Mouse (Mus musculus): ENCODE data around the gene Apoa1. TPM values are rescaled to one million over a fixed set of nuclear protein-coding genes. Genes with fewer than 3 reads are reported as not detected.
A peak's percentile ranks its signal among the peaks of the same experiment; 100 is the strongest.

Apoa1 gene
- polyA plus RNA-seq, 1 experiment from 2014 or later, result 1.1 TPM

- no peak overlapping the region for H3K4me2 ChIP-seq
- H3K4me1 ChIP-seq, result no peaks in the 10 kb centered on the region
- ATAC-seq (ENCODE audit: low FRiP score), result no peak
- no peaks in the 10 kb centered on the region for H3K9me3 ChIP-seq
- no peak overlapping the region for H3K9ac ChIP-seq
- WGBS, result 77% methylated on average over 9 of the region's 9 CpGs
- peaks cover 38% of the 10 kb centered on the region for H3K36me3 ChIP-seq (replicated peaks)
- H3K27ac ChIP-seq, result no peak overlapping the region
- no peaks in the 10 kb centered on the region for H3K27me3 ChIP-seq
- H3K4me3 ChIP-seq (replicated peaks), result no peak overlapping the region
Measured at GRCm38 (mm10) chr9:46218176-46218575, 10.2 kb upstream of the Apoa1 start.

- Histone ChIP-seq H3K9ac (no peak overlapping the region), H3K4me1 (no peaks in the 10 kb centered on the region), H3K4me3 (replicated peaks) (no peak overlapping the region), H3K27me3 (no peaks in the 10 kb centered on the region), H3K27ac (no peak overlapping the region), H3K9me3 (no peaks in the 10 kb centered on the region), H3K4me2 (no peak overlapping the region), H3K36me3 (replicated peaks) (peaks cover 34% of the 10 kb centered on the region)
- WGBS, result 88% methylated on average over 6 of the region's 6 CpGs
- no peak for ATAC-seq (ENCODE audit: low FRiP score)
Measured at GRCm38 (mm10) chr9:46223090-46223489, 5.3 kb upstream of the Apoa1 start.

DNA sequence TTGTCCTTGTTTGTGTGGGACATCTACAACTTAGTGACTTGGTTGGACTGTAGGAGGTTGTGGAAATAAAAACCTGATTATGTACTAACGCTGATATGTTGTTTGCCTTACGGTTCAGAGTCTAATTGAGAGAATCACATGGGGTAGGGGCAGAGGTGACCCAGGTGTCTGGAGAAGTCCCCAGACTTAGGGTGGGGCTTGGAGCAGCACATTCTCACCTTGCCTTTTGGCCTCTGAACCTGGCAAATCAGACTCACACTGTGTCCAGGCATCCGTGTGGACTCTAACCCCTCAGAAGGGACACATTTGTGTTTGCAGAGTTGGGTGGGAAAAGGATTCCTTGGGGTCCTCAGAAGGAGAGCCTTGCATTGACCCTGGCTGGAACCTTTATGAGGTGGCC, 4.3 kb upstream of the Apoa1 start:
- no peak overlapping the region for H3K4me2 ChIP-seq
- no peak overlapping the region for H3K9ac ChIP-seq
- H3K36me3 ChIP-seq (replicated peaks), result peaks cover 34% of the 10 kb centered on the region
- H3K4me3 ChIP-seq (replicated peaks), result no peak overlapping the region
- H3K27ac ChIP-seq, result no peak overlapping the region
- 90% methylated on average over 3 of the region's 3 CpGs for WGBS
- H3K27me3 ChIP-seq, result peaks cover 7% of the 10 kb centered on the region; the same call in 1 of the 2 replicates
- ATAC-seq (ENCODE audit: low FRiP score), result no peak
- H3K9me3 ChIP-seq, result no peaks in the 10 kb centered on the region
- H3K4me1 ChIP-seq, result no peaks in the 10 kb centered on the region

GRCm38 (mm10) chr9:46224945-46225660, 3.3 kb upstream of the Apoa1 start:
- no peak overlapping the region for H3K27ac ChIP-seq
- no peak overlapping the region for H3K4me3 ChIP-seq (replicated peaks)
- H3K9ac ChIP-seq, result no peak overlapping the region
- no peak overlapping the region for H3K4me2 ChIP-seq
- peaks cover 32% of the 10 kb centered on the region for H3K36me3 ChIP-seq (replicated peaks)
- 75% methylated on average over 5 of the region's 5 CpGs for WGBS
- peaks cover 10% of the 10 kb centered on the region; the same call in 1 of the 2 replicates for H3K27me3 ChIP-seq
- ATAC-seq (ENCODE audit: low FRiP score), result no peak
- no peaks in the 10 kb centered on the region for H3K9me3 ChIP-seq
- peaks cover 3% of the 10 kb centered on the region; the same call in 1 of the 2 replicates for H3K4me1 ChIP-seq

DNA sequence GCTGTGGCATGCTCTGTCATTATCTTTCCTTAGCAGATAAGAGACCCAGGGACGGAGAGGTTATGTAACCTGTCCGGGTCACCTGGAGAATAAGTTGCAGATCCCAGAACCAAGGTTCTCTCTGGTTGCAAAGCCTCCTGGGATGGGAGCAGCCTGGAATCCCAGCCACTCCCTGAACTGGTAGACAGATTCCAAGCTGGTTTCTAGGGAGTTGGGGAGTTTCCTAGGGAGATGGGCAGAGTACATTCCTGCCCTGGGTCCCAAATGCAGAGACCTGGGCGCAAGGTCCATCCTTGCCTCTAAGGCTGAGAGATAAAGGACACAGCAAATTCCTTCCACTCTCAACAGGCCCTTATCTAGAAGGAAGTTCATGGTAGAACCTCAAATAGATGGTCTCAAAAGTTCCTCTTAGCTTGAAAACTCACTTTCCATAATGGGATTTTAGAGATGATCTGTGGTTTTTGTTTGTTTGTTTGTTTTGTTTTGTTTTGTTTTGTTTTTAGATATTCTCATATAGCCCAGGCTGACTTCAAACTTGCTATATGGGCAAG, 1.2 kb upstream of the Apoa1 start:
- no peak for ATAC-seq (ENCODE audit: low FRiP score)
- no peak overlapping the region for H3K9ac ChIP-seq
- H3K27me3 ChIP-seq, result peaks cover 22% of the 10 kb centered on the region; the same call in 1 of the 2 replicates
- WGBS, result 80% methylated on average over 3 of the region's 3 CpGs
- no peak overlapping the region for H3K4me3 ChIP-seq (replicated peaks)
- H3K27ac ChIP-seq, result no peak overlapping the region
- H3K36me3 ChIP-seq (replicated peaks), result peaks cover 12% of the 10 kb centered on the region
- H3K9me3 ChIP-seq, result no peaks in the 10 kb centered on the region
- no peak overlapping the region for H3K4me2 ChIP-seq
- peaks cover 11% of the 10 kb centered on the region for H3K4me1 ChIP-seq

DNA sequence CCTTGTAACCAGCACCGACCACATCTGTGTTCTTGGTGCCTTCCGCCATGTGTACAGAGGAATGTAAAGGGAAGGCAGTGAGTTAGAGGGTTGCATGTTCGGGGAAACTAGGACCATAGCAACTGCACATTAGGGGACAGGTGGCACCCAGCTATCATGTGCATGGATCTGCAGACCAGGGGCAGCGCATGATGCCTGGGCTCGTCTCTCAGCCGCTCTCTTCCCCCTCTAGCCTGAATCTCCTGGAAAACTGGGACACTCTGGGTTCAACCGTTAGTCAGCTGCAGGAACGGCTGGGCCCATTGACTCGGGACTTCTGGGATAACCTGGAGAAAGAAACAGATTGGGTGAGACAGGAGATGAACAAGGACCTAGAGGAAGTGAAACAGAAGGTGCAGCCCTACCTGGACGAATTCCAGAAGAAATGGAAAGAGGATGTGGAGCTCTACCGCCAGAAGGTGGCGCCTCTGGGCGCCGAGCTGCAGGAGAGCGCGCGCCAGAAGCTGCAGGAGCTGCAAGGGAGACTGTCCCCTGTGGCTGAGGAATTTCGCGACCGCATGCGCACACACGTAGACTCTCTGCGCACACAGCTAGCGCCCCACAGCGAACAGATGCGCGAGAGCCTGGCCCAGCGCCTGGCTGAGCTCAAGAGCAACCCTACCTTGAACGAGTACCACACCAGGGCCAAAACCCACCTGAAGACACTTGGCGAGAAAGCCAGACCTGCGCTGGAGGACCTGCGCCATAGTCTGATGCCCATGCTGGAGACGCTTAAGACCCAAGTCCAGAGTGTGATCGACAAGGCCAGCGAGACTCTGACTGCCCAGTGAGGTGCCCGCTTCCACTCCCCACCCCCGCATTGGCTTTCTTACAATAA, 1.4 kb downstream of the Apoa1 start:
- peaks cover 11% of the 10 kb centered on the region for H3K4me1 ChIP-seq
- H3K27me3 ChIP-seq, result peaks cover 22% of the 10 kb centered on the region; the same call in 1 of the 2 replicates
- H3K9ac ChIP-seq, result peak overlapping the region; percentile 63
- no peaks in the 10 kb centered on the region for H3K9me3 ChIP-seq
- H3K4me3 ChIP-seq (replicated peaks), result peak overlapping the region; percentile 48
- no peaks in the 10 kb centered on the region for H3K36me3 ChIP-seq (replicated peaks)
- ATAC-seq (ENCODE audit: low FRiP score), result peak; percentile 94
- H3K4me2 ChIP-seq, result peak overlapping the region; percentile 81
- H3K27ac ChIP-seq, result no peak overlapping the region
- 15% methylated on average over 37 of the region's 37 CpGs for WGBS

- H3K9ac ChIP-seq, result peak overlapping the region; percentile 63
- H3K27ac ChIP-seq, result no peak overlapping the region
- H3K27me3 ChIP-seq, result peaks cover 22% of the 10 kb centered on the region; the same call in 1 of the 2 replicates
- no peaks in the 10 kb centered on the region for H3K9me3 ChIP-seq
- peaks cover 11% of the 10 kb centered on the region for H3K4me1 ChIP-seq
- no peaks in the 10 kb centered on the region for H3K36me3 ChIP-seq (replicated peaks)
- H3K4me2 ChIP-seq, result peak overlapping the region; percentile 81
- peak overlapping the region; percentile 48 for H3K4me3 ChIP-seq (replicated peaks)
- WGBS, result 17% methylated on average over 13 of the region's 13 CpGs
- no peak for ATAC-seq (ENCODE audit: low FRiP score)
Measured at GRCm38 (mm10) chr9:46230450-46230975, 2.1 kb downstream of the Apoa1 start.

GRCm38 (mm10) chr9:46235196-46235595, 6.8 kb downstream of the Apoa1 start:
- Histone ChIP-seq H3K9me3 (no peaks in the 10 kb centered on the region), H3K27me3 (0 out of 2 replicates have a peak, but pooled peaks cover 12% of the 10 kb centered on the region), H3K9ac (no peak overlapping the region), H3K27ac (no peak overlapping the region), H3K4me2 (no peak overlapping the region), H3K4me3 (replicated peaks) (no peak overlapping the region), H3K36me3 (replicated peaks) (no peaks in the 10 kb centered on the region), H3K4me1 (peaks cover 7% of the 10 kb centered on the region)
- WGBS, result 85% methylated on average over 6 of the region's 6 CpGs
- ATAC-seq (ENCODE audit: low FRiP score), result no peak

- Histone ChIP-seq H3K4me3 (replicated peaks) (no peak within 1 kb of the TSS), H3K9ac (no peak within 1 kb of the TSS), H3K4me1 (peaks cover 5% of the 10 kb centered on the region), H3K27ac (no peak within 1 kb of the TSS), H3K27me3 (0 out of 2 replicates have a peak, but pooled peaks cover 12% of the 10 kb centered on the region), H3K9me3 (no peaks in the 10 kb centered on the region), H3K36me3 (replicated peaks) (no peaks in the 10 kb centered on the region), H3K4me2 (no peak within 1 kb of the TSS)
- no peak for ATAC-seq (ENCODE audit: low FRiP score)
Measured at GRCm38 (mm10) chr9:46235596-46235648, 7.0 kb downstream of the Apoa1 start, which contains the start of gene Apoc3. TSS of gene Apoc3 (minus strand) at chr9:46235636.

GRCm38 (mm10) chr9:46235649-46236048, 7.3 kb downstream of the Apoa1 start:
- H3K9ac ChIP-seq, result no peak overlapping the region
- no peak overlapping the region for H3K4me2 ChIP-seq
- peaks cover 2% of the 10 kb centered on the region for H3K4me1 ChIP-seq
- no peak for ATAC-seq (ENCODE audit: low FRiP score)
- no peaks in the 10 kb centered on the region for H3K36me3 ChIP-seq (replicated peaks)
- H3K27me3 ChIP-seq, result 0 out of 2 replicates have a peak, but pooled peaks cover 11% of the 10 kb centered on the region
- WGBS, result 41% methylated on average over 4 of the region's 4 CpGs
- no peaks in the 10 kb centered on the region for H3K9me3 ChIP-seq
- H3K4me3 ChIP-seq (replicated peaks), result no peak overlapping the region
- H3K27ac ChIP-seq, result no peak overlapping the region

GRCm38 (mm10) chr9:46238850-46239249, 10.5 kb downstream of the Apoa1 start:
- Histone ChIP-seq H3K4me3 (replicated peaks) (no peak overlapping the region), H3K27me3 (no peaks in the 10 kb centered on the region), H3K27ac (no peak overlapping the region), H3K4me2 (no peak overlapping the region), H3K4me1 (no peaks in the 10 kb centered on the region), H3K36me3 (replicated peaks) (no peaks in the 10 kb centered on the region), H3K9ac (no peak overlapping the region), H3K9me3 (no peaks in the 10 kb centered on the region)
- 89% methylated on average over 7 of the region's 7 CpGs for WGBS
- ATAC-seq (ENCODE audit: low FRiP score), result no peak

- no peaks in the 10 kb centered on the region for H3K4me1 ChIP-seq
- H3K4me2 ChIP-seq, result no peak within 1 kb of the TSS
- H3K27me3 ChIP-seq, result peaks cover 3% of the 10 kb centered on the region; the same call in 1 of the 2 replicates
- no peak for ATAC-seq (ENCODE audit: low FRiP score)
- H3K9me3 ChIP-seq, result no peaks in the 10 kb centered on the region
- no peak within 1 kb of the TSS for H3K4me3 ChIP-seq (replicated peaks)
- 73% methylated on average over 7 of the region's 7 CpGs for whole genome bisulfite sequencing
- H3K27ac ChIP-seq, result no peak within 1 kb of the TSS
- no peaks in the 10 kb centered on the region for H3K36me3 ChIP-seq (replicated peaks)
- H3K9ac ChIP-seq, result no peak within 1 kb of the TSS
Measured at GRCm38 (mm10) chr9:46240526-46241153, 12.3 kb downstream of the Apoa1 start, which contains the start of gene Apoa4. TSS of gene Apoa4 (plus strand) at chr9:46240696.
